Mouse (Mus musculus): ENCODE measurements at regions not wholly inside any gene's neighbourhood (a gene's known extent, or its start where the extent isn't known, plus 50 kb on each side); places are given as distances from the start of the nearest gene placed in this dataset.

DNA sequence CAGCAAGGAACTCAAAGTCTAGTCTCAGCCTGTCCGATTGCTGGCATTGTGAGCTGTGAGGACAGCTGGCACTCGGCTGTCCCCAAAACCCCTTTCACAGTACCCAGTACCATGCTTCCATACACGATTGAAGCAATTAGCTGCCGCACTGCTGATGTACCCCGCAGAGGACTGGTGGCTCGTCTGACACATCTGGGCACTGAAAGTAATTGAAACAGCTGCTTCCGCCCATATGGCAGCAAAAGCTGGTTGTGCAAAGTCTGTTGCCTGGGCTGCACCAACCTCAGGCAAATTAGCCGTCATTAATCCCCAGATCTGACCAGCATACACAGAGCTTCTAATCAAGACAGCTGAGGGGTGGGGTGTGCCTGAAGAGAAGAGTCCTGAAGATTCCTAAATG, 313.1 kb upstream of the Arrdc4 start:
- ATAC-seq = peak; percentile 93
- Histone ChIP-seq H3K27ac (ENCODE audit: low read depth, low read length) (no peak overlapping the region), H3K4me1 (ENCODE audit: control insufficient read depth, insufficient read depth, low read depth, low read length) (peaks cover 7% of the 10 kb centered on the region), H3K9me3 (ENCODE audit: control insufficient read depth, low read length) (no peaks in the 10 kb centered on the region), H3K4me3 (ENCODE audit: low read length) (no peak overlapping the region), H3K9ac (ENCODE audit: low read depth, low read length) (no peak overlapping the region; the same call in 1 of the 2 replicates), H3K36me3 (ENCODE audit: control insufficient read depth, insufficient read depth, low read length) (no peaks in the 10 kb centered on the region), H3K27me3 (replicated peaks; ENCODE audit: control insufficient read depth, insufficient read depth, low read length) (no peaks in the 10 kb centered on the region), H3K4me2 (ENCODE audit: low read length) (0 out of 2 replicates have a peak overlapping the region, but pooled peaks have one; percentile 21)
- 21% methylated on average over 8 of the region's 8 CpGs for WGBS

DNA sequence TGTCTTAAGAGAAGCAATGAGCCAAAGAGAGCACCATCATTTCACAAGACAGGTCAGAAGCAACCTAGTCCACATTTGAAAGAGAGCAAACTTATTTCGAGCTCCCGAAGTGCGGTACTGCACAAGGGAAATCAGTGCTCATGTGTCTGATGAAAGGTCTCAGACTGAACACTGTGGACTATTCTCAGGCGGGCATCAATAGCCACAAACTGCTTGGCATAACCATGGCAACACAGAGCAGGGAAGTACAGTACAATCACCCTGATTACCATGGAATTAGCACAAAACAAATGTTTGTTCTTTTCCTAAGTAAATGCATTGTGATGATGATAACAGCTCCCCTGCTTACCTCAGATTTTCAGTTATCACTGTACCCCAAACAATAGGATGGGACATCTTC, 312.2 kb upstream of the Arrdc4 start:
- Histone ChIP-seq H3K4me2 (ENCODE audit: low read length) (no peak overlapping the region), H3K27me3 (replicated peaks; ENCODE audit: control insufficient read depth, insufficient read depth, low read length) (no peaks in the 10 kb centered on the region), H3K9ac (ENCODE audit: low read depth, low read length) (no peak overlapping the region), H3K27ac (ENCODE audit: low read depth, low read length) (no peak overlapping the region), H3K4me3 (ENCODE audit: low read length) (no peak overlapping the region), H3K4me1 (ENCODE audit: control insufficient read depth, insufficient read depth, low read depth, low read length) (peaks cover 7% of the 10 kb centered on the region), H3K9me3 (ENCODE audit: control insufficient read depth, low read length) (no peaks in the 10 kb centered on the region), H3K36me3 (ENCODE audit: control insufficient read depth, insufficient read depth, low read length) (no peaks in the 10 kb centered on the region)
- ATAC-seq = peak; percentile 76
- WGBS = 44% methylated on average over 4 of the region's 4 CpGs

DNA sequence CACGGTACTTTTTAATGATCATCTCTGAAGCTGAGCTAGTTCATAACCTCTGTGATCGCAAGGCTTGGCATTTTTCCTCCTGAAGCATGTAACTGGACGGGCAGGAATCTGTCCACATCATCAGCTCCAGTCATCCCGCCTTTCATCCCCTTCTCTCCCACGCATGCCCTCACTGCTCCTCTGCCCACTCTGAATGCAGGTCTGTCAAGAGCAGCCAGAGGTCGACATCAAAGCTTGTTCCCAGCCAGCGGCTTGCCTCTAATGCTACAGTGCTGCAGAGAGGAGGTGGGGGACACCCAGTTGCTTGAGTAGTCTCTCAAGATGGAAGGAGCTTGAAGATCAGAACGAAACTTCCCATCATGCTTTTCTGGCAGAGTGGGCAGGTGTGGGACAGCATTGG, 267.5 kb upstream of the Arrdc4 start:
- Histone ChIP-seq H3K9ac (ENCODE audit: low read depth, low read length) (no peak overlapping the region), H3K27ac (ENCODE audit: low read depth, low read length) (no peak overlapping the region), H3K4me1 (ENCODE audit: control insufficient read depth, insufficient read depth, low read depth, low read length) (no peaks in the 10 kb centered on the region), H3K4me2 (ENCODE audit: low read length) (no peak overlapping the region), H3K4me3 (ENCODE audit: low read length) (no peak overlapping the region), H3K36me3 (ENCODE audit: control insufficient read depth, insufficient read depth, low read length) (no peaks in the 10 kb centered on the region), H3K27me3 (replicated peaks; ENCODE audit: control insufficient read depth, insufficient read depth, low read length) (no peaks in the 10 kb centered on the region), H3K9me3 (ENCODE audit: control insufficient read depth, low read length) (no peaks in the 10 kb centered on the region)
- ATAC-seq = no peak
- 51% methylated on average over 8 of the region's 8 CpGs for WGBS

DNA sequence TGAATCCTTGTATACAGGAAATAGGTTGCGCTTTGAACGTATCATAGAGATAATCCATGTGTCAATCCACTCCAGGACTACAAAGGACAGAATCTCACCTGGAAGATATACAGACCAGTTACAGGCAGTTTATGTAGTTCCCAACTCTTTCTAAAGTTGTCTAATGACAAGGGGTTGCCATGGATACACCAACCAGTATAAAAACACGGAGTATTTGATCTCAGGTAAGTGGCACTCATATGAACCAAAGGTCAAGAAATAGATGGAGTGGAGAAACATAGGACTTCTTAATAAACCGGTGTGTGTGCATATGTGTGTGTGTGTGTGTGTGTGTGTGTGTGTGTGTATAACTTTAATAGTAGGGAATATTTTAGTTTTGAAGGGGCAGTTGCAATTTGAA, 266.0 kb upstream of the Arrdc4 start:
- no peaks in the 10 kb centered on the region for H3K4me1 ChIP-seq (ENCODE audit: control insufficient read depth, insufficient read depth, low read depth, low read length)
- ATAC-seq = no peak
- no peak overlapping the region for H3K4me3 ChIP-seq (ENCODE audit: low read length)
- no peak overlapping the region for H3K4me2 ChIP-seq (ENCODE audit: low read length)
- no peak overlapping the region for H3K9ac ChIP-seq (ENCODE audit: low read depth, low read length)
- H3K27me3 ChIP-seq (replicated peaks; ENCODE audit: control insufficient read depth, insufficient read depth, low read length) = no peaks in the 10 kb centered on the region
- no peaks in the 10 kb centered on the region for H3K36me3 ChIP-seq (ENCODE audit: control insufficient read depth, insufficient read depth, low read length)
- WGBS = 94% methylated on average over 4 of the region's 4 CpGs
- H3K27ac ChIP-seq (ENCODE audit: low read depth, low read length) = no peak overlapping the region
- no peaks in the 10 kb centered on the region for H3K9me3 ChIP-seq (ENCODE audit: control insufficient read depth, low read length)

DNA sequence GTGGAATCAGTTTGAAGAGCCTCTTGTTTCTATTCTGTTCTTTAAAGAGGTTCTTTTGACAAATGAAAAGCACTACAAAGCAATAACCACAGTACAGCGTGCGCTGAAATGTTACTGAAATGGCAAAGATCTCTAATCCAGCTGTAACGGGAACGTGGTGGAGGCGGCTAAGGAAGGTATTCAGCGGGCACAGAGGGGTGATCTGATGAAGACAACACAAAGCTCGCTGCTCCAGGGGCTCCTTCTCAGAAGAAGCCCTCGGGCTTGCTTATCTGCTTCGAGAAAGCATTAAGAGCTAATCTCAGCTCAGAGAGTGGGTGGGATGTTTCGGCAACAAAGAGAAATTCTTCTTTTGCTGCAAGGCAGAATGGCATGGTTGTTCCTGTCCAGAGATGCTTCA, 258.2 kb upstream of the Arrdc4 start:
- 77% methylated on average over 10 of the region's 10 CpGs for WGBS

DNA sequence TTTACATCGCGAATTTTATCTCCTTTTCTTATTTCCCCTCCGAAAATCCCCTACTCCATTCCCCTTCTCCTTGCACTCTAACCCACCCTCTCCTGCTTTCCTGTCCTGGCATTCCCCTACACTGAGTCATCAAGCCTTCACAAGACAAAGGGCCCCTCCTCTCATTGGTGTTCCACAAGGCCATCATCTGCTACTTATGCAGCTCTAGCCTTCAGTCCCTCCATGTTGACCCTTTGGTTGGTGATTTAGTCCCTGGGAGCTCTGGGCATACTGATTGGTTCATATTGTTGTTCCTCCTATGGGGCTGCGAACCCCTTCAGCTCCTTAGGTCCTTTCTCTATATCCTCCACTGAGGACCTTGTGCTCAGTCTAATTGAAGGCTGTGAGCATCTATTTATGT, 239.0 kb upstream of the Arrdc4 start:
- no peak overlapping the region for H3K4me3 ChIP-seq (ENCODE audit: low read length)
- no peak overlapping the region for H3K9ac ChIP-seq (ENCODE audit: low read depth, low read length)
- no peaks in the 10 kb centered on the region for H3K4me1 ChIP-seq (ENCODE audit: control insufficient read depth, insufficient read depth, low read depth, low read length)
- no peak for ATAC-seq
- H3K27ac ChIP-seq (ENCODE audit: low read depth, low read length) = no peak overlapping the region
- H3K4me2 ChIP-seq (ENCODE audit: low read length) = no peak overlapping the region
- 93% methylated on average over 4 of the region's 4 CpGs for WGBS
- H3K27me3 ChIP-seq (replicated peaks; ENCODE audit: control insufficient read depth, insufficient read depth, low read length) = no peaks in the 10 kb centered on the region
- no peaks in the 10 kb centered on the region for H3K36me3 ChIP-seq (ENCODE audit: control insufficient read depth, insufficient read depth, low read length)
- H3K9me3 ChIP-seq (ENCODE audit: control insufficient read depth, low read length) = no peaks in the 10 kb centered on the region

More for the DNA sequence above, 258.2 kb upstream of the Arrdc4 start:
- Histone ChIP-seq H3K4me1 (ENCODE audit: control insufficient read depth, insufficient read depth, low read depth, low read length) (no peaks in the 10 kb centered on the region), H3K9me3 (ENCODE audit: control insufficient read depth, low read length) (no peaks in the 10 kb centered on the region), H3K9ac (ENCODE audit: low read depth, low read length) (no peak overlapping the region), H3K27ac (ENCODE audit: low read depth, low read length) (no peak overlapping the region), H3K4me2 (ENCODE audit: low read length) (no peak overlapping the region), H3K27me3 (replicated peaks; ENCODE audit: control insufficient read depth, insufficient read depth, low read length) (no peaks in the 10 kb centered on the region), H3K4me3 (ENCODE audit: low read length) (no peak overlapping the region), H3K36me3 (ENCODE audit: control insufficient read depth, insufficient read depth, low read length) (no peaks in the 10 kb centered on the region)
- no peak for ATAC-seq

DNA sequence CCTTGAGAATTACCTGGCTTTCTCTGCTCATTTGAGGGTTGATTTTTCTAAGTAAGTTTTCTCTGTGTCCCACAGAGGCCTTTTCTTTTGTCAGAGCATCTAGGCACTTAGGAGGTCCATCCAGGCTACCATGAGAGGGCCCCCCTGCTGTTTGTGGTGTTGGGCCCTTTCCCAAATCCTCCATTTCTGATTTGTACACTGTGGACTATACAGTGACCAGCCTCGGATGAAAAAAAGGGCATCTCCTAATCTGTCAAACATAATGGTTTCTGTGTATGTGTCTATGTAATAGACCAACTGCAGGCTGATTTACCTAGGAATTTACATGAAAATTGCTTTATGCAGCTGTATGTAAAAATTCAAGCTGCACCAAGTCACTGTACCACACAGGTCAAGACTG, 234.9 kb upstream of the Arrdc4 start:
- no peak overlapping the region for H3K9ac ChIP-seq (ENCODE audit: low read depth, low read length)
- H3K4me1 ChIP-seq (ENCODE audit: control insufficient read depth, insufficient read depth, low read depth, low read length) = no peaks in the 10 kb centered on the region
- no peak overlapping the region for H3K4me3 ChIP-seq (ENCODE audit: low read length)
- H3K36me3 ChIP-seq (ENCODE audit: control insufficient read depth, insufficient read depth, low read length) = no peaks in the 10 kb centered on the region
- no peak overlapping the region for H3K4me2 ChIP-seq (ENCODE audit: low read length)
- no peak overlapping the region for H3K27ac ChIP-seq (ENCODE audit: low read depth, low read length)
- no peaks in the 10 kb centered on the region for H3K27me3 ChIP-seq (replicated peaks; ENCODE audit: control insufficient read depth, insufficient read depth, low read length)
- 46% methylated on average over 1 of the region's 1 CpGs for WGBS
- no peak for ATAC-seq
- H3K9me3 ChIP-seq (ENCODE audit: control insufficient read depth, low read length) = no peaks in the 10 kb centered on the region

DNA sequence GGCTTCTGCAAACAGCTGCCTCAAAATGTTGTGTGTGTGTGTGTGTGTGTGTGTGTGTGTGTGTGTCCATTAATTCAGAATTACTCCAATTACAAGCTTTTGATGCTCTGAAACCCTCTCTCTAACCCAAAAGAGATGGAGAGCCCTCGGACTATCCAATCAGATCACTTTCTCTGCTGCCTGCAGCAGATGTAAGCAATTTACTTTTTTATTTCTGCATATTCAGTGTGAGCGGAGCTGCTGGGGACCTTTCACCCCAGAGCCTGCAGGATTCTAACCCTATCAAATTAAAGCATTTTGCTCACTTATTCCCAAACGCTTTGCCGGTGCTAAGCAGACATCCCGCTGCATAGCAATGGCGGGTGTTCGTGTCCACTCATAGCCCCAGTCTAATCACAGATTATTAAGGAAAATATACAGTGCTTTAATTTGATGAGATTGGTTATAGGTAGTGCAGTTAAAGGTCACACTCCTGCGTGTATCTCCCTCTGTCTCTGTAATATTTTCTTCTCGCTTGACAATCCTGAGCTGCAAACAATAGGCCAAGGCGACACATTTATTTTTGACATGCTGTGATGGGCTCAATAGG, 234.0 kb upstream of the Arrdc4 start:
- H3K36me3 ChIP-seq (ENCODE audit: control insufficient read depth, insufficient read depth, low read length) = no peaks in the 10 kb centered on the region
- no peaks in the 10 kb centered on the region for H3K9me3 ChIP-seq (ENCODE audit: control insufficient read depth, low read length)
- no peak for ATAC-seq
- H3K4me1 ChIP-seq (ENCODE audit: control insufficient read depth, insufficient read depth, low read depth, low read length) = no peaks in the 10 kb centered on the region; the same call in 1 of the 2 replicates
- H3K4me3 ChIP-seq (ENCODE audit: low read length) = no peak overlapping the region
- H3K27ac ChIP-seq (ENCODE audit: low read depth, low read length) = no peak overlapping the region
- no peaks in the 10 kb centered on the region for H3K27me3 ChIP-seq (replicated peaks; ENCODE audit: control insufficient read depth, insufficient read depth, low read length)
- no peak overlapping the region for H3K4me2 ChIP-seq (ENCODE audit: low read length)
- H3K9ac ChIP-seq (ENCODE audit: low read depth, low read length) = no peak overlapping the region
- WGBS = 64% methylated on average over 10 of the region's 10 CpGs

DNA sequence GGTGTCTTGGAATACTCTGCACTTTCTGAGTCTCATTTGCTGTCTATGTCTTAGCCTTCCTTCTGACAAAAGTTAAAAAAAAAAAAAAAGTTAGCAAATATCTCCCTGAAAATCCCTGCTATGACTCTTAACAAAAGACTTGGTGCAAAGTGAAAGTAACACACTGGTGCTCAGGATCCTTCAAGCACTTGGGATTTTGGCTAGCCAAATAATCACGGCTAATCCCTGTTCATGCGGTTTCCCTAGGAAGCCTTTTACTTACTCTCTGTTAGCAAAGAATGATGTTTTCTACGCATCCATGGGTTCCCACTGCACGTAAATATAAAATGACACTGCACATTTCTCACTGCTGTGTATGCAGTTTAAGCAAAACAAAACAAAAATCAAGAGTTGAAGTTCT, 229.5 kb upstream of the Arrdc4 start:
- Histone ChIP-seq H3K27ac (ENCODE audit: low read depth, low read length) (no peak overlapping the region), H3K4me1 (ENCODE audit: control insufficient read depth, insufficient read depth, low read depth, low read length) (no peaks in the 10 kb centered on the region; the same call in 1 of the 2 replicates), H3K36me3 (ENCODE audit: control insufficient read depth, insufficient read depth, low read length) (no peaks in the 10 kb centered on the region), H3K4me2 (ENCODE audit: low read length) (no peak overlapping the region), H3K4me3 (ENCODE audit: low read length) (no peak overlapping the region), H3K27me3 (replicated peaks; ENCODE audit: control insufficient read depth, insufficient read depth, low read length) (no peaks in the 10 kb centered on the region), H3K9me3 (ENCODE audit: control insufficient read depth, low read length) (no peaks in the 10 kb centered on the region), H3K9ac (ENCODE audit: low read depth, low read length) (no peak overlapping the region)
- 40% methylated on average over 4 of the region's 4 CpGs for WGBS
- ATAC-seq = no peak
